Mouse (Mus musculus): ENCODE data around the gene Ak6.

Gene Ak6

GRCm38 (mm10) chr13:100612251-100612650, 38.5 kb upstream of the Ak6 start:
- Histone ChIP-seq H3K9me3 (ENCODE audit: low read length) (no peaks in the 10 kb centered on the region), H3K27me3 (ENCODE audit: insufficient read depth, low read length) (peaks cover 34% of the 10 kb centered on the region), H3K4me3 (replicated peaks; ENCODE audit: low read length) (peak overlapping the region; percentile 56; the same call in 1 of the 2 replicates), H3K4me1 (replicated peaks; ENCODE audit: low read depth, low read length) (peaks cover 27% of the 10 kb centered on the region), H3K36me3 (ENCODE audit: insufficient read depth, low read length) (no peaks in the 10 kb centered on the region)
- TF ChIP-seq POU5F1 (IDR thresholded peaks at IDR 0.05; ENCODE audit: borderline replicate concordance, low read length) (no peak), CTCF (conservative IDR thresholded peaks at IDR 0.05; ENCODE audit: low read length) (no peak), NANOG (IDR thresholded peaks at IDR 0.05; ENCODE audit: borderline replicate concordance, low read length) (no peak)

- Histone ChIP-seq H3K9me3 (ENCODE audit: low read length) (no peaks in the 10 kb centered on the region), H3K4me3 (replicated peaks; ENCODE audit: low read length) (no peak overlapping the region), H3K36me3 (ENCODE audit: insufficient read depth, low read length) (0 out of 2 replicates have a peak, but pooled peaks cover 5% of the 10 kb centered on the region), H3K27me3 (ENCODE audit: insufficient read depth, low read length) (peaks cover 34% of the 10 kb centered on the region), H3K4me1 (replicated peaks; ENCODE audit: low read depth, low read length) (peaks cover 32% of the 10 kb centered on the region)
- TF ChIP-seq NANOG (IDR thresholded peaks at IDR 0.05; ENCODE audit: borderline replicate concordance, low read length): no peak
- TF ChIP-seq CTCF (conservative IDR thresholded peaks at IDR 0.05; ENCODE audit: low read length): peak; percentile 76
These were observed 37.9 kb upstream of the Ak6 start for GRCm38 (mm10) chr13:100612903-100613302.

- Histone ChIP-seq H3K4me3 (replicated peaks; ENCODE audit: low read length) (peak within 1 kb of the TSS; percentile 85), H3K4me1 (replicated peaks; ENCODE audit: low read depth, low read length) (peaks cover 29% of the 10 kb centered on the region), H3K27me3 (ENCODE audit: insufficient read depth, low read length) (peaks cover 32% of the 10 kb centered on the region), H3K9me3 (ENCODE audit: low read length) (no peaks in the 10 kb centered on the region), H3K36me3 (ENCODE audit: insufficient read depth, low read length) (peaks cover 27% of the 10 kb centered on the region)
- TF ChIP-seq NANOG (IDR thresholded peaks at IDR 0.05; ENCODE audit: borderline replicate concordance, low read length) (no peak), CTCF (conservative IDR thresholded peaks at IDR 0.05; ENCODE audit: low read length) (no peak), POU5F1 (IDR thresholded peaks at IDR 0.05; ENCODE audit: borderline replicate concordance, low read length) (no peak)
These were observed 34.3 kb upstream of the Ak6 start, which contains the start of gene Marveld2 for GRCm38 (mm10) chr13:100616181-100617087. Gene Marveld2 (minus strand): TSS chr13:100616971.

GRCm38 (mm10) chr13:100617583-100617982, 33.2 kb upstream of the Ak6 start:
- Histone ChIP-seq H3K27me3 (ENCODE audit: insufficient read depth, low read length) (peaks cover 22% of the 10 kb centered on the region), H3K4me1 (replicated peaks; ENCODE audit: low read depth, low read length) (peaks cover 19% of the 10 kb centered on the region), H3K9me3 (ENCODE audit: low read length) (no peaks in the 10 kb centered on the region), H3K36me3 (ENCODE audit: insufficient read depth, low read length) (peaks cover 38% of the 10 kb centered on the region), H3K4me3 (replicated peaks; ENCODE audit: low read length) (no peak overlapping the region)
- TF ChIP-seq POU5F1 (IDR thresholded peaks at IDR 0.05; ENCODE audit: borderline replicate concordance, low read length) (no peak), CTCF (conservative IDR thresholded peaks at IDR 0.05; ENCODE audit: low read length) (no peak), NANOG (IDR thresholded peaks at IDR 0.05; ENCODE audit: borderline replicate concordance, low read length) (no peak)

GRCm38 (mm10) chr13:100622241-100622640, 28.5 kb upstream of the Ak6 start:
- no peak for TF ChIP-seq POU5F1 (IDR thresholded peaks at IDR 0.05; ENCODE audit: borderline replicate concordance, low read length)
- Histone ChIP-seq H3K4me3 (replicated peaks; ENCODE audit: low read length) (no peak overlapping the region), H3K36me3 (ENCODE audit: insufficient read depth, low read length) (peaks cover 75% of the 10 kb centered on the region), H3K4me1 (replicated peaks; ENCODE audit: low read depth, low read length) (peaks cover 5% of the 10 kb centered on the region; the same call in 1 of the 2 replicates), H3K27me3 (ENCODE audit: insufficient read depth, low read length) (no peaks in the 10 kb centered on the region), H3K9me3 (ENCODE audit: low read length) (no peaks in the 10 kb centered on the region)

- Histone ChIP-seq H3K36me3 (ENCODE audit: insufficient read depth, low read length) (peaks cover 84% of the 10 kb centered on the region), H3K27me3 (ENCODE audit: insufficient read depth, low read length) (no peaks in the 10 kb centered on the region), H3K4me3 (replicated peaks; ENCODE audit: low read length) (no peak overlapping the region), H3K4me1 (replicated peaks; ENCODE audit: low read depth, low read length) (no peaks in the 10 kb centered on the region), H3K9me3 (ENCODE audit: low read length) (no peaks in the 10 kb centered on the region)
- TF ChIP-seq CTCF (conservative IDR thresholded peaks at IDR 0.05; ENCODE audit: low read length) (no peak), NANOG (IDR thresholded peaks at IDR 0.05; ENCODE audit: borderline replicate concordance, low read length) (no peak), POU5F1 (IDR thresholded peaks at IDR 0.05; ENCODE audit: borderline replicate concordance, low read length) (no peak)
These were observed 16.6 kb upstream of the Ak6 start for GRCm38 (mm10) chr13:100634106-100634691.

GRCm38 (mm10) chr13:100642471-100643209, 8.1 kb upstream of the Ak6 start:
- Histone ChIP-seq H3K36me3 (ENCODE audit: insufficient read depth, low read length) (peaks cover 91% of the 10 kb centered on the region), H3K4me3 (replicated peaks; ENCODE audit: low read length) (no peak overlapping the region), H3K9me3 (ENCODE audit: low read length) (no peaks in the 10 kb centered on the region), H3K4me1 (replicated peaks; ENCODE audit: low read depth, low read length) (no peaks in the 10 kb centered on the region), H3K27me3 (ENCODE audit: insufficient read depth, low read length) (no peaks in the 10 kb centered on the region)
- TF ChIP-seq POU5F1 (IDR thresholded peaks at IDR 0.05; ENCODE audit: borderline replicate concordance, low read length) (no peak), CTCF (conservative IDR thresholded peaks at IDR 0.05; ENCODE audit: low read length) (no peak), NANOG (IDR thresholded peaks at IDR 0.05; ENCODE audit: borderline replicate concordance, low read length) (no peak)

- Histone ChIP-seq H3K4me3 (replicated peaks; ENCODE audit: low read length) (no peak overlapping the region), H3K27me3 (ENCODE audit: insufficient read depth, low read length) (no peaks in the 10 kb centered on the region), H3K9me3 (ENCODE audit: low read length) (no peaks in the 10 kb centered on the region), H3K4me1 (replicated peaks; ENCODE audit: low read depth, low read length) (peaks cover 14% of the 10 kb centered on the region), H3K36me3 (ENCODE audit: insufficient read depth, low read length) (peaks cover 51% of the 10 kb centered on the region)
- TF ChIP-seq NANOG (IDR thresholded peaks at IDR 0.05; ENCODE audit: borderline replicate concordance, low read length) (no peak), CTCF (conservative IDR thresholded peaks at IDR 0.05; ENCODE audit: low read length) (no peak), POU5F1 (IDR thresholded peaks at IDR 0.05; ENCODE audit: borderline replicate concordance, low read length) (no peak)
These were observed 2.6 kb upstream of the Ak6 start for GRCm38 (mm10) chr13:100648223-100648622.
